Mouse (Mus musculus): ENCODE measurements around the gene Fbxw10.

Gene Fbxw10

DNA sequence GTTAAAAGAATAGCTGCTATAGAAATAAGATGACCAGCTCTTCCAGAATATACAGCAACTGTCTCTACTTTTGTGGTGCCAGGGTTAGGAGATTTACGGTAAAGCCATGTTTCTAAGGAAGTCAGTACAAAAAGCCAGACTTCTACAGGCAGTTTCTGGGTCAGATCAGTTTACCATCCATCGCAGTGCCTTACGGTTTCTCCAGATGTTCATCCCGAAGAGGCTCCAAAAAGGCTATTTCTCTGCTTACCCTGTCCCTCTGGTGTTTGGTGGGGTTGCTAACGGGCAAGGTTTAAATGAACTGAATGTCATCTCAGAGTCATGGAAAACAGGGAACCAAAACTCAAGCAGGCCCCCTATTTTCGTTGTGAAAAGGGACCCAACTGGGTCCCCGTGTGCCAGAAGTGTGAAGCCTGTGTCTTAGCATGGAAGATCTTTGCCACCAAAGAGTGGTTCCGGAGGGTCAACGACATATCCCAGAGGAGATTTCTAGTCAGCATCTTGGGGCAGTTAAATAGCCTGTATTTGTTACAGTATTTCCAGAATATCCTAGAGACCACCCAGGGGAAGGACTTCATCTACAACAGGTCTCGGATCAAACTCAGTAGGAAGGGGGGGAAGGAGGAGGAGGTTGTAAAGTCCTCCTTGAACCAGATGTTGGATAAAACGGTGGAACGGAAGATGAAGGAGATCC is at the start of gene Fbxw10:
Fbxw10 (plus strand) TSS at position 109 of the 694 bp plus-strand sequence.
- no peak for DNase-seq (ENCODE audit: low spot score in 2 of 2)

DNA sequence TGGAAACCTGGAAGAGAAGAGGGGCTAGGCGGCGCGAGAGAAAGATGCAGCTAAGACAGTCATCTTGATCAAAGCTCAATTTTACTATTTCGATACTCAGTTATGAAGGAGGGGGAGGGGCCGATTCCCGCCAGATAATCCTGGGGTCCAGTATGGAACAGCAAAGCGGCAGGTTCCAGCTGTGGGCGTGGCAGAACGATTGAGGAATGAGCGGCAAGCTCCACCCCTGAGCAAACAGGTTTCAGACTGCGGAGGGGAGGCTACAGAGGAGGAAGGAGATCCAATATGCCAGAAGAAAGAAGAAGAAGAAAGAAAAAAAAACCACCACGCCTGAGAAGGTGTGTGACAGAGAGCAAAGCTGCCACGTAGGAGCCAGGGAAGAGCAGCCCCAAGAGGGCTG is 42.8 kb upstream of the Fbxw10 start:
- DNase-seq (ENCODE audit: low spot score in 2 of 2), result no peak

DNA sequence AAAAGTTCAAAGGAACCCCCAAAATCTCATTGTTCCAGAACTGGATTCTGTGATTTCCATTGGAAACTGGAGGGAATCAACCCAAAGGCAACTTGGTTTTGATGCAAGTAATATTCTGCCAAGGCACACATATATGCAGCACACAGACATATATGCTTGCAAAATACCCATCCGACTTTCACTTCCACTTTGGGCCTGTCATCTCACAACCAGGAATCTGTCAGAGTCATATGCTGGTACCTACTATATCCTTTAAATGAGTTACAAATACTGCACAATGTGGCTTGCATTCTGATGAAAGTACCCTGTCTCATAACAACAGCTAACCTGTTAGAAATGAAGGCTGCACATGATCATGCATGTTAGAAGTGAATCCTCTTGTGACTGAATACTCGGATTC is 38.9 kb upstream of the Fbxw10 start:
- DNase-seq (ENCODE audit: low spot score in 2 of 2), result no peak

DNA sequence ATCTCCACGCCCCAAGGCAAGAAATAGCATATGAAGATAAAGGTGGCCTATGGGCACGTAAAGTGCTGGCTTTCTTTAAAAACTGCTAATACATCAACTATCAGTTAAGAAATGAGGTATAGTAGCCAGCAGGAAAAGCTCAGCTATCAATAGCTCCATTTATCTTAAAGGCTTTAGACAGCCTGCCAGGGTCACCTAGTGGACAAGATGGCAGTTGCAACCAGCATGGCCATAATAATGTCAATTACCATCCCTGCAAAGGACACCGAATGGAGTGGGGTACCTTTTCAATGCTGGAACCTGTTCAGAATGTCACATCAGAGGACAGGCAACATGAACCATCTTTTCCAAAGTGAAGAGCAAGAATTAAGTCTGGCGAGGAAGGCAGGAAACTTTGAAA is 37.7 kb upstream of the Fbxw10 start:
- DNase-seq (ENCODE audit: low spot score in 2 of 2), result no peak

DNA sequence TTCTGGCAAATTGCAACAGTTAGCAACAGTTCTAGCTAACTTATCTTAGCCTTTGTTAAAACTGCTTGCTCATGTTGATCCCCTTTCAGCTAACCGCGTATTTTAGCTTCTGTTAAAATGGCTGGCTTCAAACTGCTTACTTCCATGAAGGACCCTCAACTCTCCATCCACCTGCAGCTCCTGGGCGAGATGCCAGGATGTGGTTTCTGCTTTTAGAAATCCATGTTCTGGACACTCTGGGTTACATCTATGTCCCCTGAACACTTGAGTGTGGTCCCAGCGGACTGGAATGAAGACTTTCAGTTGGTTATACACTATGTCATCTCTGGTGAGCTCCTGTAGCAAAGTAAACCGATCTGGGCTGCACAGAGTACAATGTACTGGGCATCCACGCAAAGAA is 34.6 kb upstream of the Fbxw10 start:
- DNase-seq (ENCODE audit: low spot score in 2 of 2), result no peak

DNA sequence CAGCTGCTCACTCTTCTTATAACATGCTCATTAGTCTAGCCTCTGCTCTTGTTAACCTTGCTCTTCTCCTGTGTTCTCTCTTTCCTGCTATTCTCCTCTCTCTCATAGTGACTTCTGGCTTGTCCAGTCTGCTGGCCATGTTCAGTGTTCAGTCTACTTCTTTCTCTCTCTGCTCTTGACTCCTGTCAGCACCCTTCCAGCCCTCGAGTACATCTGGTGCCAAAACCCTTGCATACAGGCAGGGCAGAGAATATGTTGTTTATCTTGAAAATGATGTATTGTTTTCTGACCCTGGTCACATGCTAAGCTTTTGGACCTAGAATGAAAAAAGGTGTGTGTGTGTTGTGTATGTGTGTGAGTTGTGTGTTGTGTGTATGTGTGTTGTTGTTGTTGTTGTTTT is 33.4 kb upstream of the Fbxw10 start:
- no peak for DNase-seq (ENCODE audit: low spot score in 2 of 2)

DNA sequence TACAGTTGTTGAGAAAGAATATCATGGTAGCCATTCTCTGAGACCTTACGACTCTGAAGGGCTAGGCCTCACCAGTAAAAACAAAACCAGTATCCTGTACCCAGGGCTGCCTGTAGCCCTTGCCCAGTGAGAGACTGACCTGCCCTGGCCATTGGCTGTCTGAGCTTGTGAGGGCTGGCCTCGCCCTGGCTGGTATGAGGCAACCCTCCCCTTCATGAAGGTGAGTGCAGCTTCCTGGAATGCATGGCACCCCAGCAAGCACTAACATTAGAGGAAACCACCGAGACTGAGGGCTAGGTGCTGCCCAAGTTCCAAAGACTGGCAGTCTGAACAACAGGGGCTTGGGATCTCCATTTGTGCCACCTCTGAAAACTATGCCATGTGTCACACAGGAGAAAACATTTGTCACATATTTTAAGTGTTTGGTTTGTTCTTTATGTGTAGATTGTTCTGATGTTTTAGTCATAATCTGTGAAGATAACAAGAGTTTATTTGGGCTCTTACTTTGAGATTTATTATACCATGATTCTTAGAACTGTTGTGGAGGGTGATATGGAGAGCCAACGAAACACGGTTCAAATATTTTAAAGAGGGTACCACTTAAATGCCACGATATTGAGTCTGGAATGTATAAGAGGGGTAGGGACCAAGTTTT is 32.8 kb upstream of the Fbxw10 start:
- DNase-seq (ENCODE audit: low spot score in 2 of 2), result no peak

DNA sequence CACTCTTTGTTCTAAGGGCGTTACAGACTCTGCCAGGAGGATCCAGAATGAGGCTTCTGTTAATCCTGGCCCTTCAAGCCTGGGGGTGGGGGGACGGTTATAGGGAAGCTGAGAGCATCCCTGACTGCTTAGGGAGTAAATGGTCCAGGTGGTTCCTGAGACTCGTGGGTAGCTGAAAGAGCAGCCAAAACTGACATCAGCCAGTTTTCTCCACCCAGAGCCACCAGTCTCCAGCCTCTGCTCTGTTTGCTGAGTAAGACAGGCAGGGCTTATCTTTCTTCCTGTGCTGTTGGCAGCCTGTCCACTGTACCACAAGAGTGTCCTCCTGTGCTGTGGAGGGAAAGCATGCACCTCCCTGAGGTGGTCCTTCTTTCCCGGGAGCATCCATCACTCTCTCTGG is 32.2 kb upstream of the Fbxw10 start:
- DNase-seq (ENCODE audit: low spot score in 2 of 2), result no peak

DNA sequence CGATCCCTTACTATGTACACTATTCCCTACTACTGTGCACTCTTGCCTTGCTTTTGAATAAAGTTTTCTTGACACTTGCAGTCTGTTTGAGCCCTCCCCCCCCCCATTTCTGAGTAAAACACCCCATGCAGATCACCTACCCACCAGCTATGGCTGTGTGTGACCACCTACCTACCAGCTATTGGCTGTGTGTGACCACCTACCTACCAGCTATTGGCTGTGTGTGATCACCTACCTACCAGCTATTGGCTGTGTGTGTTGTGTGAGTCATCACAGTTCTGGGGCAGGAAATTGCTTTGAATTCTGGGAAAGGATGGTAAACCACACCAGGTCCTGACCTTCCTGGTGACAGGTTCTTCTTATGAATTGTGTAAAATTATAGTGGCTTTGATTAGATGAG is 31.4 kb upstream of the Fbxw10 start:
- no peak for DNase-seq (ENCODE audit: low spot score in 2 of 2)

DNA sequence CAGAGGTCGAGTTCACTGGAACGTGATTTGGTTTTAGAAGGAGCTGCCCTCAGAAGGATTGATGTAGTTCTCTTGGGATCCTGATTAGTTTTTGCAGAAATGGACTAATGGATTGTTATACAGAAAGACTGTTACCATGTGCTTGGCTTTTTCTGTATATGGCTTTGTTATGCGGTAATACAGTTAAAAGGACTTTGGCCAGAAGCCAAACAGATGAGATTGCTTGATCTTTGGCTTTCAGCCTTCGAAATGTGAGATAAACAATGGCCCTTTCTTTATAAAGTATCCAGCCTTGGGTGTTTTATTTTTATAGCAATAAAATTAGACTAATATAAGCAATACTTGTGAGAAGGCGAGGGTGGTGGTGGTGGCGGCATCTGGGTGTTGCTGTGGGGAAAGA is 30.3 kb upstream of the Fbxw10 start:
- DNase-seq (ENCODE audit: low spot score in 2 of 2), result no peak

DNA sequence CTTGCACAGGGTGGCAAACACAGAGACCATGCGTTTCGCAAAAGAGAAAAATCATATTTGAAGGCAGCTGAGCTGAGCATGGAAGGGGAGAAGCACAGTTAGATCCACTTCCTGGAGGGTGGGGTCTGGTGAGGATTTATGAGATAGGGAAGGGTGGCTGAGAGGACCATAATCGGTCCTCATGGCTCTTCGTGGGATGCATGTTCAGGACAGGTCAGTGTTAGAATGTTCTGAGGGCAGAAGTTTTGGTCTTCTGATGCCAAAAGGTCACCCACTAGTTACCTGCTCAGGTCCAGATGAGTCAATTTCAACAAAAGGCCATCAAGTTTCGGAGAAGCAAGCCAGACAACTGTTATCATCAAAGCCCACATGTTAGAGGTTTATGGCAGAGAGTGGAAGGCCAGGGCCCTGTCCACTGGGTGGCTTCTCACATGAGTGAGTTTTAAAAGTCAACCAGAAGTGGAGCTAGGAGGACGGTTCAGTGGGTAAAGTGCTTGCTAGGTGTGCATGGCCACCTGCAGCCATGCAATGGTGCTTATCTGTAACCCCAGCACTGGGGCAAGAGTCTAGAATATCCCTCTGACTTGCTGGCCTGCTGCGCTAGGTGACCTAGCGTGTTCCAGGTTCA is 27.7 kb upstream of the Fbxw10 start:
- no peak for DNase-seq (ENCODE audit: low spot score in 2 of 2)

DNA sequence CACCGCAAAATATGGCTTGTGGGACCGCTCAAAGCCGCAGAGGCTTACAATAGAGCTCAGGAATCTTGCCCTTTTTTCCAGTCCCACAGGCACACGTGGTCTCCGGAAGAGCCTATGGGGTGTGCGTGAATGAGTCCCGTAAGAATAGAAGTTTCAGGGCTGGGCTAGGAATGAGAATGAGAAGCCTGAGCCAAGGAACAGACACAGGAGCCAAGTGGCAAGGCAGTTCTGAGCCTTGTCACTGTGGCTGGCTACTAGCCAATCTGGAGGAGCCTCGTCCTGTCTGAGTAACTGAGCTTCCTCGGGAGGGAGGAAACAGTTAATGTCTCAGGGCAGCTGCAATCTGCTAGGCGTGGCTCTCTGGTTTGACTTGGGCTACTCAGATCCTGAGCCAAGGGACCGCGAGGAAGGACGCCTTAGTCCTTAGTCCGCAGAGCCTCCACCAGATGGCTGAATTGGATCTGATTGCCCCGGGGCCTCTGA is 26.8 kb upstream of the Fbxw10 start, which contains the start of gene Trim16:
Trim16 (plus strand) TSS at position 173 of the 483 bp plus-strand sequence.
- DNase-seq (ENCODE audit: low spot score in 2 of 2), result peak; percentile 13 to 30

DNA sequence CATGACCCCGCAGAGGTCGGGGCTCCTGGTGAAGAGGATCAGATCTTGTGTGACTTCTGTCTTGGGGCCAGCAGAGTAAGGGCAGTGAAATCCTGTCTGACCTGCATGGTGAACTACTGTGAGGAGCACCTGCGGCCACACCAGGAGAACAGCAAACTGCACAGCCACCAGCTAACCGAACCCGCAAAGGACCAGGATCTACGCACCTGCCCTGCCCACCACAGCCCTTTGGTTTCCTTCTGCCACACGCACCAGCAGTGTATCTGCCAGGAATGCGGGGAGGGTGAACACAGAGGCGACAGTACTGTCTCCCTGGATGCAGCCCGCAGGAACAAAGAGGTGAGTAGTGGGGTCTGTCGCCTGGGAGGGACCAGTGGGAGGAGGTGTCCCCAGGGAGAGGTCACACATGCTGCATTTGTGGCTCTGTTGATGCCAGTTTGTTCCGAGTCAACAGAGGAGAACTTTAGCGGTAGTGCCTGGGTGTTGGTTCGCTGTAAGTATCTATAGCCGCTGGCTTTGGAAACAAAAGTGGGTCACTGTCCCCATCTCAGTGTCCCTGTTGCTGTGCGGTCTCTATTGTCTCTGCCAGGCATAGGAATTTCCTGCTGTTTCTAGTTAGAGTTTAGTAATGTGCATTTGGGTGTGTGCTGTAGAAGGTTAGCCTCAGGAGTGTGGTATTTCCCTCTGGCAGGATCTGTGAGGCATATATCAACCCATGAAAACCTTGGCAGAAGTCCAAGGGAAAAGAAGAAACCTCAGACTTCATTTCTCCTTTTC is 26.0 kb upstream of the Fbxw10 start:
- no peak for DNase-seq (ENCODE audit: low spot score in 2 of 2)

DNA sequence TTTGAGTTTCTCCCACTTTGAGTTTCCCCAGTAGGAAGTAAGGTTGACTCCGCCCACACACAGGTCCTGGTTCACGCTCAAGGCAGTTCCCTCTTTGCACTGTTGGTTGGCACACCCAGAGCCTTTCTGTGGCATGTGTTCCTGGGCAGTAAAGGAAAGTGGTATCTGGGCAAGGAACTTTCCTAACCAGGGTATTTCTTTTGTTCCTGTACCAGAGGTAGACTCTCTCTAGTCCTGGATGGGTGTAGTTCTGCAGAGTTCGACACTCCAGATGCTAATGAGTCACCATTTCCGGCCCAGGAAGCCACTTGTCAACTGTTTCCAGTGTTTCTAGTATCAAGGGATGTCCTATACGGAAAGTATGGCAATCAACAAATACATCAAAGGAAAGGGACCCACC is 25.0 kb upstream of the Fbxw10 start:
- no peak for DNase-seq (ENCODE audit: low spot score in 2 of 2)

DNA sequence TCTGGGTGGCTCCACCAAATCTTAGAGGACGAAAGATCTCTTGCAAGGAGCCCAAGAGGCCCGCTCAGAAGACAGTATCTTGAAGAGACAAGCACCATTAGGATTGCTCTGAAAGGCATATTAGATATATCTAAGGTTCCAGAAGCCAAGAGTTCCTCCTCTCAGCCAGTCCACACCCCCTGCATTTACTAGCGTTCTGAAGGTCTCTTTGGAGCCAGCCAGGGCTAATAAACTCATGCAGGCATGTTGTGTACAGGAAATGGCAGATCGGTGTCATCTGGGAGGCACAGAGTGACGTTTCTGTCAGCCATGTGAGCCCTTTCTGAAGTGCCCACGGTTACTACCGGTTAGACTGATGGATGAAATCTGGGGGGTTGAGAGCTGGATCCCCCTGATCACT is 22.7 kb upstream of the Fbxw10 start:
- no peak for DNase-seq (ENCODE audit: low spot score in 2 of 2)

DNA sequence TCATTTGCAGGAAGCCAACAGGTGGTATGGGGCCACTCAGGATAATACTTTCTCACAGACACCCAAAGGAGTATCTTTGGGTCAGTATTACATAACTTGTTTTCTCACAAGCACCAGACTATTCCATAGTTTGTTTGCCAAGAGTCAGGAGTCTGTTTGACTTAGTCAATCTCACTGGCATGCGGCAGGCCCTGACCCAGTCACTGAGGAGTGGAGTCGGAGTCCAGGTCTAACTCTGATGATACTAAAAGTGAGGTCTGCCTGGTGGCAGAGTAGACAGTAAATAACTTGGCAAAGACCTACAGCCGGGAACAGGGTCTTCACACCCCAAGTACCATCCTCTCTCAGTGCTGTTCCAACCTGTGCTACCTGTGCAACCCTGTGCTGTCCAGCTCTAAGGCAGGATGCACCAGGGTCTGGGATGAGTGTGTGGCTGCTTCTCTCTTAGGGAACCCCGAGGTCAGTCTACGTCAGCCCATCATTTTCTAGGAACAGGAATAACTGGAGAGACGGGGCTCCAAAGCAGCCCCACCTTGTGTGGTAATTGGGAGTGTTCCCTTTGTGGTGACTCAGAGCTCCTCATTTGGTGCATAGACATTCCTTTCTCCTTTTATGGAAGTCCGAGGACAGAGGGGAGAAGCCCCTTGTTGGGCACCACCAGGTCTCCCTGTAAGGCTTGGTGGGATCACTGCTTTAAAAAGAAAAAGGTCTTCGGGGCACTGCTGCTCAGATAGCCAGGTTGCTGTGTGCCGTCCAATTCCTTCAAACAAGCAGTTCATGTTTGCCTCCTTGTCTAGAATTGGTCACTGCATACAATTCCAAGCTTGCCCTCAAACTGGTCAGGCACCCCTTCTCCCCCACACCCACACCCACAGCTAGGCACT is 21.4 kb upstream of the Fbxw10 start:
- DNase-seq (ENCODE audit: low spot score in 2 of 2), result no peak

DNA sequence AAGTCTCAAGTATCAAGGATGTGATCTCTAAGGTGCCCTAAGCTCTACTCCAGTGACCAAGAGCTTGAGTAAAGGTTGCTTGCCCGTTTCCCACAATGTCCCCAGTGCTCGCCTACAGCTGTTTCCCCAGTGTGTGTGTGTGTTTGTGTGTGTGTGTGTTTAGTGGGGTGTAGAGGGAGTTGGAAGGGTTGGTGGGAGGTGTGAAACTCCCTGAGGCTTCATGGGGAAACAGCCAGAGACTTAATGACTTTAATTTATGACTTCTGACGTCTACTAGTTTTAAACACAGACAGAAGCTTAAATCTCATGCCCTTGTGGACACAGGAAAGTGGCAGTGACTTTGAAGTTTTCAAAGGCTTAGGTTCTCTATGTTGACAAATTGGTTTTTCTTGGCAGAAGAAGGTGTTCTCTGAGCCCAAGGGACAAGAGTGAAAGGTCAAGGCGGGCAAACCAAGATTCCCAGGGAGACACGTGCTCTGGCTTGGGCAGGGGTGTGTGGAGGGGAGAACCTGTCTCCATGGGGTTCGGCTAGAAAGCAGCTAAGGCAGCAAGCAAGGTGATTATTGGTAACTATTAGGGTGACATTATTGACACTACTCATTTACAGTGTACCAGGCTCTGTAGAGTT is 20.6 kb upstream of the Fbxw10 start:
- no peak for DNase-seq (ENCODE audit: low spot score in 2 of 2)

DNA sequence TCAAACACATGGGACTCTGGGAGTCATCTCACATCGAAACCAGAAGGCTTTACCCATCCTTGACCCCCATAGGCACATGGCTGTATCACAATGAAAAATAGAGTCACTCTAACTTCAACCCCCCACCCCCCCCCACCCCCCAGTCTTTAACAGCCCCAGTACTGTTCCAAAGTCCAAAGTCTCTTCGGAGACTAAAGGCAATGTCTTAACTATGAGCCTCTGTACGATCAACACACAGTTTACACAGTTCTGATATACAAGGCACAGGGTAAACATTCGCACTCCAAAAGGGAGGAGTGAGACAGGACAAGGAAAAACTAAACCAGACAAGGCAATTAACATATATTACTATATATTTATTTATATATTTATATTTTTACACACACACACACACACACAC is 19.7 kb upstream of the Fbxw10 start:
- no peak for DNase-seq (ENCODE audit: low spot score in 2 of 2)

DNA sequence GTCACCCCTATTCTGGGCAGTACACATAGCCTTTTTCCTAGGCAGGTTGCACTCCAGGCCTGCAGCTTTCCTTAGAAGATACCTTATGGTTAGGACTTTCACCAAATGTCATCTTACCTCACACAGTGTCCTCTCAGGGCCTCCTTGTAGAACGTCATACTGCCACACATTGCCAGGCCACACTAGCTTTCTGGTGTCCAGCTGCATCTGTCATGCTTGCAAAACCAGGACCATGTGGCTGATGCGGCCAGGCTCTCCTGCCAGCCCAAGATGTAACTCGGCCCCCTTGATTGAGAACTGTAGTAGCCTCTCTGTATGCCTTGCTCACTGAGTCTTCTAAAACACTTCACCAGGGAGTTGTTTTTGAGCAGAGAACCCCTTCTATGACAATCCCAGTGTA is 19.0 kb upstream of the Fbxw10 start:
- no peak for DNase-seq (ENCODE audit: low spot score in 2 of 2)

DNA sequence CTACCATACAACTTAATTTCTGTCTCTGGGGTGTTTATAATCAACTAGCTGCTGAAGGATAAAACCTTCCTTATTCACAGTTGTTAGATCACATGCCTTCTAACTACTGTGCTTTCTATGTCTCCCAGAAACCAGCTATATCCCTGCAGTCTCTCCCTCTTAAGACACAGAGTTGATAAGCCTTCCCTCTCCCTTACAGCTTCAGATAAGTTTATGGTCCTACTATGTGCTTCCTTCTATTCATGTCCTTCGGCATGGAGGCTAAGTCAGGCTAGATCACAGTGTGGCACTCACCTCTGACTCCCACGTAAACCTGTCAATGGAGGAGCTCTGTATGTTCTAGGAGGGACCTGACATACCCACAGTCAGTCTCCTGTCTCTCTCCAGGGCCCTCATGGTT is 16.5 kb upstream of the Fbxw10 start:
- DNase-seq (ENCODE audit: low spot score in 2 of 2), result no peak

DNA sequence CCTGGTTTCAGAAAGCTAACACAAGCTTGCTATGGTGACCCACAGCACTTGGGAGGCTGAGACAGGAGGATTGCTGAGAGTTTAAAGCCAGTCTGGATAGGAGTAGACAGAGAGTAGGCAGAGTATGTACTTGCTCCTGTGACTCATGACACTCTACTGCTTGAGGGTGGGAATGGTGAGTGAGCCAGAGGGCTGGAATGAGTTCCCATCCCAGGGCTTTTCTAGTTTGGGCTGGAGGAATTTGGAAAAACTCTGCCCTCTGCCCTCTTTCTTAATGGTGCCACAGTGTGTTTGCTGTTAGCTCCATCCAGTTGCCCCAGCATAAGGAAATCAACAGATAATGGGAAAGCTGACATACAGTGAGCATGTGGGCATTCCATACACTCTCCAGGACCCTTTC is 15.0 kb upstream of the Fbxw10 start:
- no peak for DNase-seq (ENCODE audit: low spot score in 2 of 2)
